In the genomic region with DNA sequence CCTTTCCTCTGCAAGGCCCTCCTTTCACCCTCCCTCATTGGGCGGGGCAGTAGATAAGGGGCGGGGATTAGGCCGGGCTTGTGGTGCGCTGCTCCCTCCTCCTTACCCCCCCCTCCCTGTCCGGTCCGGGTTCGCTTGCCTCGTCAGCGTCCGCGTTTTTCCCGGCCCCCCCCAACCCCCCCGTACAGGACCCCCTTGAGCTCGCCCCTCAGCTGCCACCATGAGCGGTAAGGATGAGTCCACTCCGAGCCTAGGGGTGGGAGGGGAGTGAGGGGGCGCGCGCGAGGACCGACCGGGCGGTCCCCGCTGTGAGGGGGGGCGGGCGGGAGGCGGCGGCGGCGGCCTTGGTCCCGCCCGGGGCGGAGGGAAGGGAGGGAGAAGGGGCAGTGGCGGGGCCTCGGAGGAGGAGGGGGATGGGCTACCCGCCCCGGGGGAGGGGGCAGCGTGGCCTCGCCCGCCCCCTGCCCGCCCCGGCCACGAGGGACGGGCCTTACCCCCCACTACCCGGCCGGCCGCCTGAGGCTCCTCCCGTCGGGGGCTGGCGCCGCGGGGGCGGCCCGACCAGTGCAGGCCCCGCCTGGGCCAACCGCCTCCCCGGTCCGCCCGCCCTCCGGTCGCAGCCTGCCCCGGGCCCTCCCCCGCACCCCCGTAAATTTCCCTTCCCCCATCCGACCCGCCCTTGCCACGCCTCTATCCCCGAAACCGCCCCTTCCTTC, we compare ENCODE assay signal across 7 mouse cellular contexts. TPM values are rescaled to one million over a fixed set of nuclear protein-coding genes. Genes with fewer than 3 reads are reported as not detected.
DNase-seq lines count a peak whose midpoint lies in the region; ATAC-seq lines count a peak whose summit lies in the region.

No protein-coding gene starts in this region.

- no peaks in the 10 kb centered on the region for H3K27me3 ChIP-seq in hindbrain, embryonic 16.5 days (replicated peaks; ENCODE audit: control insufficient read depth, insufficient read depth, low read length)

- H3K9ac ChIP-seq in hindbrain, embryonic 16.5 days (ENCODE audit: low read depth, low read length) = peak overlapping the region; percentile 82

- 1% methylated on average over 23 of the region's 69 CpGs for WGBS in hindbrain, embryonic 16.5 days

- no peaks in the 10 kb centered on the region for H3K9me3 ChIP-seq in hindbrain, embryonic 16.5 days (ENCODE audit: control insufficient read depth, low read length)

- H3K4me2 ChIP-seq in hindbrain, embryonic 16.5 days (ENCODE audit: low read length) = peak overlapping the region; percentile 59

- peaks cover 30% of the 10 kb centered on the region for H3K4me1 ChIP-seq in hindbrain, embryonic 16.5 days (ENCODE audit: control insufficient read depth, insufficient read depth, low read depth, low read length)

- peak; percentile 85 for DNase-seq in adipocyte (ENCODE audit: low spot score)
- DNase-seq in cerebellum, postnatal 25 days = peak; percentile 65 to 78
- peak; percentile 83 for DNase-seq in gastrocnemius, adult 18-20 months (ENCODE audit: low spot score)
- DNase-seq in left cerebral cortex, postnatal 14 days (ENCODE audit: low spot score in 2 of 2) = peak; percentile 20 to 68
- peak; percentile 80 for DNase-seq in spleen, adult 18-20 months

- peak overlapping the region; percentile 70 for H3K4me3 ChIP-seq in hindbrain, embryonic 16.5 days (ENCODE audit: low read length)

- peak overlapping the region; percentile 93 for H3K27ac ChIP-seq in hindbrain, embryonic 16.5 days (ENCODE audit: low read depth, low read length)

- intact Hi-C loops in left cerebral cortex, postnatal 14 days (cut with DNase I) = no loop called here

- H3K36me3 ChIP-seq in hindbrain, embryonic 16.5 days (ENCODE audit: control insufficient read depth, insufficient read depth, low read length) = peaks cover 16% of the 10 kb centered on the region

- no peak for ATAC-seq in hindbrain, embryonic 16.5 days
- peak; percentile 19 for ATAC-seq in megakaryocyte progenitor cell, adult 5-6 weeks (replicated peaks; ENCODE audit: poor library complexity)

RNA-seq across cellular contexts. Expression of gene Sp1, which starts 0.4 kb away (rescaled TPM):
- 10 to 100 TPM; 16.1 to 19.3 TPM for total RNA-seq in gastrocnemius, adult 18-20 months (2021)
- polyA plus RNA-seq in hindbrain, embryonic 16.5 days (2015; fragmentation: Nextera tagmentation; extraction: Ambion mirVana) = 3.4 and 3.5 TPM in 2 replicates
- 10 to 100 TPM; 23.2 to 24.5 TPM for total RNA-seq in left cerebral cortex, postnatal 14 days (2021)
- total RNA-seq in megakaryocyte progenitor cell, adult 5-6 weeks (2015) = 62.0 and 63.9 TPM in 2 replicates
- 46.4 and 52.9 TPM in 2 replicates for total RNA-seq in megakaryocyte progenitor cell, adult 5-6 weeks (2017)

RNA-seq across cellular contexts. Expression of gene Amhr2, which starts 38.8 kb away (rescaled TPM):
- total RNA-seq in gastrocnemius, adult 18-20 months (2021) = 10 to 100 TPM; 11.1 to 17.7 TPM
- 0.10 and 0.30 TPM in 2 replicates for polyA plus RNA-seq in hindbrain, embryonic 16.5 days (2015; fragmentation: Nextera tagmentation; extraction: Ambion mirVana)
- under 1 TPM; 0.51 to 0.75 TPM for total RNA-seq in left cerebral cortex, postnatal 14 days (2021)
- total RNA-seq in megakaryocyte progenitor cell, adult 5-6 weeks (2015) = 0.07 TPM in 1 of 2 replicates, not detected in the other
- not detected in 2 replicates for total RNA-seq in megakaryocyte progenitor cell, adult 5-6 weeks (2017)

RNA-seq across cellular contexts. Expression of gene Sp7, which starts 39.4 kb away (rescaled TPM):
- total RNA-seq in gastrocnemius, adult 18-20 months (2021) = not detected
- polyA plus RNA-seq in hindbrain, embryonic 16.5 days (2015; fragmentation: Nextera tagmentation; extraction: Ambion mirVana) = 0.46 and 1.0 TPM in 2 replicates
- under 1 TPM; 0.26 to 0.53 TPM for total RNA-seq in left cerebral cortex, postnatal 14 days (2021)
- total RNA-seq in megakaryocyte progenitor cell, adult 5-6 weeks (2015) = not detected in 2 replicates
- total RNA-seq in megakaryocyte progenitor cell, adult 5-6 weeks (2017) = not detected in 2 replicates

RNA-seq across cellular contexts. Expression of gene Prr13, which starts 52.5 kb away (rescaled TPM):
- total RNA-seq in gastrocnemius, adult 18-20 months (2021) = 10 to 100 TPM; 20.4 to 23.2 TPM
- 83.3 and 98.7 TPM in 2 replicates for polyA plus RNA-seq in hindbrain, embryonic 16.5 days (2015; fragmentation: Nextera tagmentation; extraction: Ambion mirVana)
- 10 to 100 TPM; 22.3 to 24.8 TPM for total RNA-seq in left cerebral cortex, postnatal 14 days (2021)
- total RNA-seq in megakaryocyte progenitor cell, adult 5-6 weeks (2015) = 71.0 and 73.0 TPM in 2 replicates
- 48.6 and 51.5 TPM in 2 replicates for total RNA-seq in megakaryocyte progenitor cell, adult 5-6 weeks (2017)

RNA-seq across cellular contexts. Expression of gene Aaas, which starts 55.8 kb away (rescaled TPM):
- 10 to 100 TPM in 1 of 2 experiments, 1 to 10 TPM in 1; 6.6 to 11.4 TPM for total RNA-seq in gastrocnemius, adult 18-20 months (2021)
- 36.1 and 38.1 TPM in 2 replicates for polyA plus RNA-seq in hindbrain, embryonic 16.5 days (2015; fragmentation: Nextera tagmentation; extraction: Ambion mirVana)
- 10 to 100 TPM; 17.5 to 18.8 TPM for total RNA-seq in left cerebral cortex, postnatal 14 days (2021)
- 103 and 110 TPM in 2 replicates for total RNA-seq in megakaryocyte progenitor cell, adult 5-6 weeks (2015)
- 141 and 151 TPM in 2 replicates for total RNA-seq in megakaryocyte progenitor cell, adult 5-6 weeks (2017)

Comparison
In these comparisons a context has a peak if more than half of its experiments do, and no peak if none do; other contexts are left out.
1. RNA of gene Amhr2, which starts 38.8 kb away (total RNA-seq): 11.1 to 17.7 TPM in gastrocnemius, adult 18-20 months; 0.51 to 0.75 TPM in left cerebral cortex, postnatal 14 days and 0.07 TPM in megakaryocyte progenitor cell, adult 5-6 weeks; every median in the first group is over 4 times any median in the second.
2. Peak in every context shown above with its lines, with median percentiles within 50 percentile points of each other: DNase-seq.